Mouse (Mus musculus): ENCODE measurements around the gene Adamts4. TPM values are rescaled to one million over a fixed set of nuclear protein-coding genes. Genes with fewer than 3 reads are reported as not detected.

Adamts4 gene
- polyA plus RNA-seq, 1 experiment, result 1.2 TPM

GRCm38 (mm10) chr1:171231844-171232243 is 18.4 kb upstream of the Adamts4 start:
- Histone ChIP-seq H3K4me1 (ENCODE audit: control insufficient read depth, insufficient read depth, low read length) (peaks cover 8% of the 10 kb centered on the region; the same call in 1 of the 2 replicates), H3K36me3 (ENCODE audit: control insufficient read depth, insufficient read depth, low read length) (peaks cover 4% of the 10 kb centered on the region), H3K4me3 (ENCODE audit: insufficient read depth, low read depth, low read length) (no peak overlapping the region), H3K27ac (ENCODE audit: insufficient read depth, low read depth, low read length) (peak overlapping the region; percentile 56; the same call in 1 of the 2 replicates), H3K27me3 (replicated peaks; ENCODE audit: control insufficient read depth, insufficient read depth, low read length) (no peaks in the 10 kb centered on the region)
- WGBS, result 60% methylated on average over 4 of the region's 4 CpGs
- TF ChIP-seq CTCF (conservative IDR thresholded peaks at IDR 0.05; ENCODE audit: insufficient read depth, insufficient read length, low read depth, low read length), result no peak
- no peak for TF ChIP-seq POLR2A (IDR thresholded peaks at IDR 0.05; ENCODE audit: low read depth, low read length)
- no peak for DNase-seq

- WGBS, result 69% methylated on average over 5 of the region's 5 CpGs
- Histone ChIP-seq H3K36me3 (ENCODE audit: control insufficient read depth, insufficient read depth, low read length) (peaks cover 9% of the 10 kb centered on the region), H3K4me1 (ENCODE audit: control insufficient read depth, insufficient read depth, low read length) (peaks cover 8% of the 10 kb centered on the region; the same call in 1 of the 2 replicates), H3K27ac (ENCODE audit: insufficient read depth, low read depth, low read length) (peak overlapping the region; percentile 56; the same call in 1 of the 2 replicates), H3K4me3 (ENCODE audit: insufficient read depth, low read depth, low read length) (no peak overlapping the region), H3K27me3 (replicated peaks; ENCODE audit: control insufficient read depth, insufficient read depth, low read length) (no peaks in the 10 kb centered on the region)
- TF ChIP-seq CTCF (conservative IDR thresholded peaks at IDR 0.05; ENCODE audit: insufficient read depth, insufficient read length, low read depth, low read length) (no peak), POLR2A (IDR thresholded peaks at IDR 0.05; ENCODE audit: low read depth, low read length) (no peak)
- DNase-seq, result no peak
These were observed 17.9 kb upstream of the Adamts4 start for GRCm38 (mm10) chr1:171232348-171232747.

- peaks cover 8% of the 10 kb centered on the region; the same call in 1 of the 2 replicates for H3K4me1 ChIP-seq (ENCODE audit: control insufficient read depth, insufficient read depth, low read length)
- DNase-seq, result no peak
- no peaks in the 10 kb centered on the region for H3K27me3 ChIP-seq (replicated peaks; ENCODE audit: control insufficient read depth, insufficient read depth, low read length)
- TF ChIP-seq POLR2A (IDR thresholded peaks at IDR 0.05; ENCODE audit: low read depth, low read length) (no peak), CTCF (conservative IDR thresholded peaks at IDR 0.05; ENCODE audit: insufficient read depth, insufficient read length, low read depth, low read length) (no peak)
- WGBS, result 82% methylated on average over 12 of the region's 12 CpGs
- H3K36me3 ChIP-seq (ENCODE audit: control insufficient read depth, insufficient read depth, low read length), result peaks cover 11% of the 10 kb centered on the region
- peak overlapping the region; percentile 2; the same call in 1 of the 2 replicates for H3K27ac ChIP-seq (ENCODE audit: insufficient read depth, low read depth, low read length)
- H3K4me3 ChIP-seq (ENCODE audit: insufficient read depth, low read depth, low read length), result no peak overlapping the region
These were observed 17.2 kb upstream of the Adamts4 start for GRCm38 (mm10) chr1:171232800-171233730.

- Histone ChIP-seq H3K27ac (ENCODE audit: insufficient read depth, low read depth, low read length) (peak within 1 kb of the TSS; percentile 2; the same call in 1 of the 2 replicates), H3K27me3 (replicated peaks; ENCODE audit: control insufficient read depth, insufficient read depth, low read length) (no peaks in the 10 kb centered on the region), H3K36me3 (ENCODE audit: control insufficient read depth, insufficient read depth, low read length) (peaks cover 16% of the 10 kb centered on the region), H3K4me1 (ENCODE audit: control insufficient read depth, insufficient read depth, low read length) (peaks cover 8% of the 10 kb centered on the region; the same call in 1 of the 2 replicates), H3K4me3 (ENCODE audit: insufficient read depth, low read depth, low read length) (peak within 1 kb of the TSS; percentile 18; the same call in 1 of the 2 replicates)
- DNase-seq, result no peak
- WGBS, result 91% methylated on average over 14 of the region's 14 CpGs
- TF ChIP-seq CTCF (conservative IDR thresholded peaks at IDR 0.05; ENCODE audit: insufficient read depth, insufficient read length, low read depth, low read length) (no peak), POLR2A (IDR thresholded peaks at IDR 0.05; ENCODE audit: low read depth, low read length) (no peak)
These were observed 16.1 kb upstream of the Adamts4 start, which contains the start of gene Fcer1g for GRCm38 (mm10) chr1:171234126-171234525. Gene Fcer1g, minus strand, starts transcription at chr1:171234365.

- no peaks in the 10 kb centered on the region for H3K27me3 ChIP-seq (replicated peaks; ENCODE audit: control insufficient read depth, insufficient read depth, low read length)
- DNase-seq, result no peak
- 84% methylated on average over 4 of the region's 4 CpGs for WGBS
- no peak overlapping the region for H3K27ac ChIP-seq (ENCODE audit: insufficient read depth, low read depth, low read length)
- peaks cover 8% of the 10 kb centered on the region; the same call in 1 of the 2 replicates for H3K4me1 ChIP-seq (ENCODE audit: control insufficient read depth, insufficient read depth, low read length)
- H3K4me3 ChIP-seq (ENCODE audit: insufficient read depth, low read depth, low read length), result no peak overlapping the region
- peaks cover 17% of the 10 kb centered on the region for H3K36me3 ChIP-seq (ENCODE audit: control insufficient read depth, insufficient read depth, low read length)
- no peak for TF ChIP-seq POLR2A (IDR thresholded peaks at IDR 0.05; ENCODE audit: low read depth, low read length)
- TF ChIP-seq CTCF (conservative IDR thresholded peaks at IDR 0.05; ENCODE audit: insufficient read depth, insufficient read length, low read depth, low read length), result no peak
These were observed 15.7 kb upstream of the Adamts4 start for GRCm38 (mm10) chr1:171234538-171234937.

GRCm38 (mm10) chr1:171235791-171236190 is 14.4 kb upstream of the Adamts4 start:
- no peaks in the 10 kb centered on the region for H3K27me3 ChIP-seq (replicated peaks; ENCODE audit: control insufficient read depth, insufficient read depth, low read length)
- no peak overlapping the region for H3K4me3 ChIP-seq (ENCODE audit: insufficient read depth, low read depth, low read length)
- H3K36me3 ChIP-seq (ENCODE audit: control insufficient read depth, insufficient read depth, low read length), result peaks cover 17% of the 10 kb centered on the region
- no peaks in the 10 kb centered on the region; the same call in 1 of the 2 replicates for H3K4me1 ChIP-seq (ENCODE audit: control insufficient read depth, insufficient read depth, low read length)
- TF ChIP-seq POLR2A (IDR thresholded peaks at IDR 0.05; ENCODE audit: low read depth, low read length) (no peak), CTCF (conservative IDR thresholded peaks at IDR 0.05; ENCODE audit: insufficient read depth, insufficient read length, low read depth, low read length) (no peak)
- DNase-seq, result no peak
- no peak overlapping the region for H3K27ac ChIP-seq (ENCODE audit: insufficient read depth, low read depth, low read length)
- 73% methylated on average over 4 of the region's 4 CpGs for WGBS

- Histone ChIP-seq H3K27ac (ENCODE audit: insufficient read depth, low read depth, low read length) (peak overlapping the region; percentile 45; the same call in 1 of the 2 replicates), H3K4me1 (ENCODE audit: control insufficient read depth, insufficient read depth, low read length) (no peaks in the 10 kb centered on the region; the same call in 1 of the 2 replicates), H3K4me3 (ENCODE audit: insufficient read depth, low read depth, low read length) (no peak overlapping the region), H3K27me3 (replicated peaks; ENCODE audit: control insufficient read depth, insufficient read depth, low read length) (no peaks in the 10 kb centered on the region), H3K36me3 (ENCODE audit: control insufficient read depth, insufficient read depth, low read length) (peaks cover 19% of the 10 kb centered on the region)
- TF ChIP-seq CTCF (conservative IDR thresholded peaks at IDR 0.05; ENCODE audit: insufficient read depth, insufficient read length, low read depth, low read length) (no peak), POLR2A (IDR thresholded peaks at IDR 0.05; ENCODE audit: low read depth, low read length) (no peak)
- peak; percentile 57 for DNase-seq
- 64% methylated on average over 6 of the region's 6 CpGs for WGBS
These were observed 12.8 kb upstream of the Adamts4 start for GRCm38 (mm10) chr1:171237438-171237837.

Data from kidney, adult 2 months (tissue).